Mouse (Mus musculus): ENCODE results near the gene Lad1. TPM values are rescaled to one million over a fixed set of nuclear protein-coding genes. Genes with fewer than 3 reads are reported as not detected.
A peak's percentile ranks its signal among the peaks of the same experiment; 100 is the strongest.

The Lad1 gene
- polyA plus RNA-seq, 1 experiment from 2014 or later, result 208 TPM

- peak overlapping the region; percentile 80 for H3K4me2 ChIP-seq (replicated peaks; ENCODE audit: low read depth)
- ATAC-seq, result peak; percentile 46
- no peaks in the 10 kb centered on the region for H3K27me3 ChIP-seq (replicated peaks; ENCODE audit: control insufficient read depth, insufficient read depth, low read length)
- 40% methylated on average over 16 of the region's 16 CpGs for WGBS
- peak overlapping the region; percentile 95 for H3K27ac ChIP-seq (ENCODE audit: low read depth, low read length)
- no peak for TF ChIP-seq CTCF (IDR thresholded peaks at IDR 0.05; ENCODE audit: low read depth)
- H3K4me1 ChIP-seq (replicated peaks; ENCODE audit: control insufficient read depth, insufficient read depth, low read length), result peaks cover 5% of the 10 kb centered on the region; the same call in 1 of the 2 replicates
- peak overlapping the region; percentile 55 for H3K9ac ChIP-seq (ENCODE audit: low read depth, low read length)
- peaks cover 5% of the 10 kb centered on the region; the same call in 1 of the 2 replicates for H3K36me3 ChIP-seq (ENCODE audit: control insufficient read depth, insufficient read depth)
- no peaks in the 10 kb centered on the region for H3K9me3 ChIP-seq (ENCODE audit: control insufficient read depth)
- H3K4me3 ChIP-seq (ENCODE audit: low read depth, low read length), result peak overlapping the region; percentile 65
Measured at GRCm38 (mm10) chr1:135820736-135821364, 2.5 kb downstream of the Lad1 start.

- WGBS, result 47% methylated on average over 7 of the region's 7 CpGs
- no peak for ATAC-seq
- H3K27me3 ChIP-seq (replicated peaks; ENCODE audit: control insufficient read depth, insufficient read depth, low read length), result no peaks in the 10 kb centered on the region
- H3K4me3 ChIP-seq (ENCODE audit: low read depth, low read length), result peak overlapping the region; percentile 65
- H3K4me2 ChIP-seq (replicated peaks; ENCODE audit: low read depth), result peak overlapping the region; percentile 80
- H3K27ac ChIP-seq (ENCODE audit: low read depth, low read length), result peak overlapping the region; percentile 95
- TF ChIP-seq CTCF (IDR thresholded peaks at IDR 0.05; ENCODE audit: low read depth), result no peak
- H3K9me3 ChIP-seq (ENCODE audit: control insufficient read depth), result no peaks in the 10 kb centered on the region
- peaks cover 5% of the 10 kb centered on the region; the same call in 1 of the 2 replicates for H3K4me1 ChIP-seq (replicated peaks; ENCODE audit: control insufficient read depth, insufficient read depth, low read length)
- peak overlapping the region; percentile 55 for H3K9ac ChIP-seq (ENCODE audit: low read depth, low read length)
- H3K36me3 ChIP-seq (ENCODE audit: control insufficient read depth, insufficient read depth), result peaks cover 13% of the 10 kb centered on the region; the same call in 1 of the 2 replicates
Measured at GRCm38 (mm10) chr1:135821780-135822179, 3.4 kb downstream of the Lad1 start.

- Histone ChIP-seq H3K9me3 (ENCODE audit: control insufficient read depth) (no peaks in the 10 kb centered on the region), H3K9ac (ENCODE audit: low read depth, low read length) (no peak overlapping the region), H3K4me2 (replicated peaks; ENCODE audit: low read depth) (no peak overlapping the region), H3K27ac (ENCODE audit: low read depth, low read length) (no peak overlapping the region), H3K4me3 (ENCODE audit: low read depth, low read length) (no peak overlapping the region), H3K27me3 (replicated peaks; ENCODE audit: control insufficient read depth, insufficient read depth, low read length) (no peaks in the 10 kb centered on the region), H3K36me3 (ENCODE audit: control insufficient read depth, insufficient read depth) (peaks cover 80% of the 10 kb centered on the region), H3K4me1 (replicated peaks; ENCODE audit: control insufficient read depth, insufficient read depth, low read length) (no peaks in the 10 kb centered on the region)
- ATAC-seq, result peak; percentile 7; the same call in 1 of the 2 replicates
- WGBS, result 8% methylated on average over 1 of the region's 1 CpGs
- TF ChIP-seq CTCF (IDR thresholded peaks at IDR 0.05; ENCODE audit: low read depth), result peak; percentile 85
Measured at GRCm38 (mm10) chr1:135828918-135829317, 10.5 kb downstream of the Lad1 start.

GRCm38 (mm10) chr1:135834206-135834859 is 15.9 kb downstream of the Lad1 start:
- Histone ChIP-seq H3K27me3 (replicated peaks; ENCODE audit: control insufficient read depth, insufficient read depth, low read length) (no peaks in the 10 kb centered on the region), H3K4me1 (replicated peaks; ENCODE audit: control insufficient read depth, insufficient read depth, low read length) (no peaks in the 10 kb centered on the region), H3K4me3 (ENCODE audit: low read depth, low read length) (no peak overlapping the region), H3K36me3 (ENCODE audit: control insufficient read depth, insufficient read depth) (peaks cover 42% of the 10 kb centered on the region), H3K4me2 (replicated peaks; ENCODE audit: low read depth) (no peak overlapping the region), H3K9ac (ENCODE audit: low read depth, low read length) (no peak overlapping the region), H3K9me3 (ENCODE audit: control insufficient read depth) (no peaks in the 10 kb centered on the region), H3K27ac (ENCODE audit: low read depth, low read length) (no peak overlapping the region)
- ATAC-seq, result peak; percentile 7; the same call in 1 of the 2 replicates
- WGBS, result 63% methylated on average over 6 of the region's 6 CpGs
- TF ChIP-seq CTCF (IDR thresholded peaks at IDR 0.05; ENCODE audit: low read depth), result peak; percentile 47

GRCm38 (mm10) chr1:135834983-135835382 is 16.6 kb downstream of the Lad1 start:
- H3K9ac ChIP-seq (ENCODE audit: low read depth, low read length), result no peak overlapping the region
- no peaks in the 10 kb centered on the region for H3K27me3 ChIP-seq (replicated peaks; ENCODE audit: control insufficient read depth, insufficient read depth, low read length)
- no peak overlapping the region for H3K27ac ChIP-seq (ENCODE audit: low read depth, low read length)
- no peaks in the 10 kb centered on the region for H3K4me1 ChIP-seq (replicated peaks; ENCODE audit: control insufficient read depth, insufficient read depth, low read length)
- H3K4me2 ChIP-seq (replicated peaks; ENCODE audit: low read depth), result no peak overlapping the region
- no peak overlapping the region for H3K4me3 ChIP-seq (ENCODE audit: low read depth, low read length)
- no peaks in the 10 kb centered on the region for H3K9me3 ChIP-seq (ENCODE audit: control insufficient read depth)
- H3K36me3 ChIP-seq (ENCODE audit: control insufficient read depth, insufficient read depth), result peaks cover 36% of the 10 kb centered on the region
- TF ChIP-seq CTCF (IDR thresholded peaks at IDR 0.05; ENCODE audit: low read depth), result no peak
- WGBS, result 68% methylated on average over 8 of the region's 8 CpGs
- ATAC-seq, result peak; percentile 37

- no peak within 1 kb of the TSS for H3K4me3 ChIP-seq (ENCODE audit: low read depth, low read length)
- 32% methylated on average over 9 of the region's 9 CpGs for WGBS
- peaks cover 27% of the 10 kb centered on the region for H3K36me3 ChIP-seq (ENCODE audit: control insufficient read depth, insufficient read depth)
- no peaks in the 10 kb centered on the region for H3K4me1 ChIP-seq (replicated peaks; ENCODE audit: control insufficient read depth, insufficient read depth, low read length)
- no peak for ATAC-seq
- no peaks in the 10 kb centered on the region for H3K9me3 ChIP-seq (ENCODE audit: control insufficient read depth)
- H3K4me2 ChIP-seq (replicated peaks; ENCODE audit: low read depth), result no peak within 1 kb of the TSS
- H3K27ac ChIP-seq (ENCODE audit: low read depth, low read length), result peak within 1 kb of the TSS; percentile 28; the same call in 1 of the 2 replicates
- H3K27me3 ChIP-seq (replicated peaks; ENCODE audit: control insufficient read depth, insufficient read depth, low read length), result no peaks in the 10 kb centered on the region
- H3K9ac ChIP-seq (ENCODE audit: low read depth, low read length), result no peak within 1 kb of the TSS
- TF ChIP-seq CTCF (IDR thresholded peaks at IDR 0.05; ENCODE audit: low read depth), result no peak
Measured at GRCm38 (mm10) chr1:135835716-135836483, 17.5 kb downstream of the Lad1 start, which contains the start of gene Tnnt2. Gene Tnnt2 (plus strand): TSS chr1:135836354.
